Mouse (Mus musculus) Patski (cell line): ENCODE measurements at regions not wholly inside any gene's neighbourhood (a gene's known extent, or its start where the extent isn't known, plus 50 kb on each side); places are given as distances from the start of the nearest gene placed in this dataset.

Experiments used
- ATAC-seq: fragments of 100-300 bp; one replicate; pipeline ENCODE4 v1.8.0; 2021
- CTCF ChIA-PET: fragments of 350-600 bp; sonication (Branson Sonifier 250); formaldehyde crosslinking; loops from one replicate; lab custom pipeline; 2022; ENCODE audit warnings: inconsistent platforms; lab: Charles Lee
- POLR2A ChIA-PET: fragments of 350-600 bp; sonication (Branson Sonifier 250); formaldehyde crosslinking; loops from one replicate; lab custom pipeline; 2022; ENCODE audit warnings: antibody characterized with exemption, inconsistent platforms; lab: Charles Lee
- DNase-seq: peaks from one replicate; pipeline ENCODE4 v3.0.0-alpha.2; 2011; ENCODE audit warnings: low read depth, low spot score
- H3K27me3 ChIP-seq: fragments of 371-371 bp; one replicate; pipeline ENCODE4 v1.5.1; 2021
- CTCF ChIP-seq: fragments of 100-300 bp; IDR thresholded peaks from one replicate; pipeline ENCODE4 v1.5.1; 2021
- in situ Hi-C: fragments of 300-500 bp; cut with MboI; formaldehyde crosslinking; loops from 3 replicates; pipeline ENCODE4 v1.11.1; 2018; ENCODE audit warnings: low pct_unique_long_range_greater_than_20kb, mixed read lengths

- no peak for DNase-seq
- CTCF ChIA-PET, result interaction anchor here (1.0 to 1.4 kb wide), 3 partner anchors 10 to 164 kb away, joined by 3 to 4 read pairs (median 3); no protein-coding TSS in a partner anchor
- in situ Hi-C loops, result no loop called here
- ATAC-seq, result no peak
- POLR2A ChIA-PET, result no interaction called here
- H3K27me3 ChIP-seq, result peaks cover 20% of the 10 kb centered on the region
- no peak for TF ChIP-seq CTCF
Measured at GRCm38 (mm10) chr2:74135963-74136623, 225.0 kb upstream of the Atp5g3 start.

DNA sequence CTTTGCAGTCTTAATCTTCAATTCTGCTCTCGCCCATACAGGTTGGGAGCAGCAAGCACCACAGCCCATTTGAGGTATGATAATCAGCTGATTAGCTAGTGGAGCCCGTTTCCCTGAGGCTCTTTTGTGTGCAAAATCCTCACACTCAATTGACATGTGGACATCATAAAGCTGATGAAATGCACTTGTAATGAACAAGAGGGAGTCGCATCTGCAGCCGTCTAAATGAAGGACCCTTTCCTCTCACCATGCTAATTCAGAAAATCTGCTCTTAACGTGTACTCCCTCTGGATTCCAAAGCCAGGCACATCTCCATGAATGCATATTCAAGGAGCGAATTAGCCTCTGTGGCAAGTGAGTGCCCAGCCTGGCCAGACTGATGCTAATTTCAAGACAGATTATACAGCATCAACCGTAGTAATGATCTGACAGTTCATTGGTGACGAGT, 219.0 kb upstream of the Atp5g3 start:
- DNase-seq (no peak), ATAC-seq (no peak)
- CTCF ChIA-PET, result no interaction called here
- peaks cover 49% of the 10 kb centered on the region for H3K27me3 ChIP-seq
- POLR2A ChIA-PET, result no interaction called here
- in situ Hi-C loops, result no loop called here
- no peak for TF ChIP-seq CTCF

GRCm38 (mm10) chr2:74128782-74129538, 217.8 kb upstream of the Atp5g3 start:
- peaks cover 49% of the 10 kb centered on the region for H3K27me3 ChIP-seq
- DNase-seq (no peak), ATAC-seq (no peak)
- ChIA-PET CTCF (no interaction called here), POLR2A (no interaction called here)
- in situ Hi-C loops, result no loop called here
- no peak for TF ChIP-seq CTCF

DNA sequence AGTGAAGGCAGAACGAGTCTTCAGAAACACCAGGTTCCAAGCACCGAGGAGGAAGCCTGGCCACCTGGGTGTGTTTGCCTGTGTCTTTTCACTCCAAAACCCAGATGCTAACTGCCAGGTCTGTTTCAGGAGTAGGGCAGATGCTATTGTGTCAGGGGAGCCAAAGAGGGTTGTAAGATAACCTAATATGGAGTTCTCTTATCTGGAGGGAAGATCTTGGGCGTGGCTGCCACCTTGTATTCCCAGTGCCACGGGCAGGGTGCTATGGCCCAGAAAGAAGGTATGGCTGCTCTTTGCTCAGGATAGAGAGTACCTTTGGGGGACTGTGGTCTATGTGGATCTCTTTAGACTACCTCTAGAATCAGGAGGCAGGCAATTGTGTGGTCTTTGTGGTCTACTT, 216.0 kb upstream of the Atp5g3 start:
- CTCF ChIA-PET, result no interaction called here
- no peak for TF ChIP-seq CTCF
- POLR2A ChIA-PET, result no interaction called here
- ATAC-seq (no peak), DNase-seq (no peak)
- in situ Hi-C loops, result no loop called here
- peaks cover 46% of the 10 kb centered on the region for H3K27me3 ChIP-seq

GRCm38 (mm10) chr2:74124252-74124651, 213.1 kb upstream of the Atp5g3 start:
- TF ChIP-seq CTCF, result no peak
- in situ Hi-C loops, result no loop called here
- ChIA-PET CTCF (interaction anchor here (0.6 kb wide), 1 partner anchor 12 kb away, joined by 3 read pairs; no protein-coding TSS in a partner anchor), POLR2A (no interaction called here)
- H3K27me3 ChIP-seq, result peaks cover 27% of the 10 kb centered on the region
- DNase-seq (no peak), ATAC-seq (no peak)

DNA sequence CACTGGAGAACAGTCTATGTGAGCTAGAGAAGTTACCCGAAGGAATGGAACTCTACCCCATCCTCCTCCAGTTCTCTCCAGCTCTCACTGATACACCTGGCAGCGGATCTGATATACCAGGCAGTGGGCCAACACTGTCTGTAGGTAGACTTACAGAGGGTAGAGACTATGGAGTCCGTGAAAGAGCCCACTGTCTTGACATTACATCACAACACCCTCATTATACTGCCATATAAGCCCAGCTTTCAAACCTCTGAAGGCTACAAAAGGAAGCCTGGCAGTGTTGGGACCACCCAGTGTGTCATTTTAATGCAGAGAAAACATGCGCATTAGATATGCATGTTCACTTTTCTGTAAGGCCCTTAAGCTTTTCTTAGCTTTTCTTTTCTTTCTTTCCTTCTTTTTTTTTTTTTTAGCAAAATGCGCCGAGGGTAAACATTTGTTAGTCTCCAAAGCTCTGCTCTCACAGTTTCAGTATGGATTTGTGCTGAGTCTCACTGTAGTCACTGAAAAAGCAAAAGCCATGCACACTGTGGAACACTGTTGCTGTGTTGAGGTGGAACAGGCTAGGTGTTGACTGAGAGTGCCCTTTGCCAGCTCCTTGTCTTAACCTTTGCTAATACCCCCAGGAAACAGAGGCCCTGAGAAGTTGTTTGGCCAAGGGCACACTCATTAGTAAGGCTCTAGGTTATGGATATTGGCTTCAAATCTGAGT, 212.4 kb upstream of the Atp5g3 start:
- in situ Hi-C loops, result no loop called here
- H3K27me3 ChIP-seq, result peaks cover 23% of the 10 kb centered on the region
- no peak for ATAC-seq
- ChIA-PET POLR2A (interaction anchor here (0.7 kb wide), 1 partner anchor 24 kb away, joined by 3 read pairs; no protein-coding TSS in a partner anchor), CTCF (no interaction called here)
- DNase-seq, result no peak
- TF ChIP-seq CTCF, result no peak

GRCm38 (mm10) chr2:74122937-74123336, 211.8 kb upstream of the Atp5g3 start:
- no peak for TF ChIP-seq CTCF
- in situ Hi-C loops, result no loop called here
- ChIA-PET POLR2A (no interaction called here), CTCF (no interaction called here)
- no peak for ATAC-seq
- DNase-seq, result no peak
- H3K27me3 ChIP-seq, result peaks cover 17% of the 10 kb centered on the region

DNA sequence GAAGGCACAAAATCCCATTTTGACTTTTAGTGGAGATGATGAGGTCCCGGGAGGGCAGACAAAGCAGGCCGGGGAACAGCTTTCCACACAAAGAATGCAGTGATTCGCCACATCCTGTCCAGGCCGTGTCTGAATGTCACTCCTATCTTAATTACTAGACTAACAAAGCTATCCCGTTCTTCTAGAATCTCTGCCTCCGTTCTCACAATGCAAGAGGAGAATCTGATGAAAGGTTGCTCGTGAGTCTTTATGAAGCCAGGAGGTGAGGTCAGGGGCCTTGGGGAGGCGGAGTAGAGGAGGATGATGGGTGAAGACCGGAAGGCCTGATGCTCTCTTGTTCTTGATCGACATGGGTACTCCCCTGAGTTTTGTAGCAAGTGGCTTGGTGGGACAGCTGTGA, 208.9 kb upstream of the Atp5g3 start:
- ChIA-PET CTCF (no interaction called here), POLR2A (no interaction called here)
- in situ Hi-C loops, result no loop called here
- peaks cover 24% of the 10 kb centered on the region for H3K27me3 ChIP-seq
- no peak for TF ChIP-seq CTCF
- ATAC-seq, result no peak
- DNase-seq, result no peak

GRCm38 (mm10) chr2:74119167-74119937, 208.2 kb upstream of the Atp5g3 start:
- H3K27me3 ChIP-seq, result peaks cover 24% of the 10 kb centered on the region
- no peak for TF ChIP-seq CTCF
- DNase-seq (no peak), ATAC-seq (no peak)
- ChIA-PET CTCF (no interaction called here), POLR2A (no interaction called here)
- in situ Hi-C loops, result no loop called here

- ATAC-seq, result no peak
- CTCF ChIA-PET, result no interaction called here
- in situ Hi-C loops, result no loop called here
Measured at GRCm38 (mm10) chr2:74106472-74106871, 195.3 kb upstream of the Atp5g3 start.

More at GRCm38 (mm10) chr2:74106472-74106871, 195.3 kb upstream of the Atp5g3 start:
- DNase-seq, result no peak
- TF ChIP-seq CTCF, result no peak
- POLR2A ChIA-PET, result no interaction called here
- H3K27me3 ChIP-seq, result peaks cover 24% of the 10 kb centered on the region
